Mouse (Mus musculus): ENCODE results near the gene Zfpl1.
"Not testable (repeated sequence)": the region's sequence is repeated elsewhere in the genome, so short reads cannot be mapped to it uniquely, and the experiment has no call there.

Zfpl1 gene

GRCm38 (mm10) chr19:6058966-6059365 lies 25.8 kb downstream of the Zfpl1 start:
- in situ Hi-C loops (cut with MseI, MboI) = no loop called here

GRCm38 (mm10) chr19:6058513-6058912 lies 26.2 kb downstream of the Zfpl1 start:
- in situ Hi-C loops (cut with MseI, MboI) = no loop called here

GRCm38 (mm10) chr19:6057313-6058096 lies 27.3 kb downstream of the Zfpl1 start, which contains the start of the genes Mrpl49 and Fau:
Mrpl49 (minus strand) TSS chr19:6057785.
Fau (plus strand) TSS chr19:6057844.
- in situ Hi-C loops (cut with MseI, MboI) = no loop called here

GRCm38 (mm10) chr19:6056696-6057095 lies 28.1 kb downstream of the Zfpl1 start:
- in situ Hi-C loops (cut with MseI, MboI) = no loop called here

GRCm38 (mm10) chr19:6054296-6054695 lies 30.5 kb downstream of the Zfpl1 start:
- in situ Hi-C loops (cut with MseI, MboI) = no loop called here

GRCm38 (mm10) chr19:6052516-6052915 lies 32.2 kb downstream of the Zfpl1 start:
- in situ Hi-C loops (cut with MseI, MboI) = no loop called here

GRCm38 (mm10) chr19:6048681-6049410 lies 35.9 kb downstream of the Zfpl1 start:
- in situ Hi-C loops (cut with MseI, MboI) = no loop called here

GRCm38 (mm10) chr19:6047899-6048166 lies 36.9 kb downstream of the Zfpl1 start:
- in situ Hi-C loops (cut with MseI, MboI) = no loop called here

GRCm38 (mm10) chr19:6047154-6047898 lies 37.4 kb downstream of the Zfpl1 start:
- in situ Hi-C loops (cut with MseI, MboI) = no loop called here

GRCm38 (mm10) chr19:6046294-6047153 lies 38.2 kb downstream of the Zfpl1 start, which contains the start of gene Syvn1:
Syvn1 (plus strand) TSS chr19:6046576.
- in situ Hi-C loops (cut with MseI, MboI) = no loop called here

GRCm38 (mm10) chr19:6045366-6046293 lies 39.1 kb downstream of the Zfpl1 start:
- in situ Hi-C loops (cut with MseI, MboI) = no loop called here

GRCm38 (mm10) chr19:6044102-6044501 lies 40.7 kb downstream of the Zfpl1 start:
- in situ Hi-C loops (cut with MseI, MboI) = not testable (repeated sequence)

GRCm38 (mm10) chr19:6042293-6042692 lies 42.5 kb downstream of the Zfpl1 start:
- in situ Hi-C loops (cut with MseI, MboI) = no loop called here

- in situ Hi-C loops (cut with MseI, MboI) = no loop called here
Observed at GRCm38 (mm10) chr19:6040002-6040401, 44.8 kb downstream of the Zfpl1 start.

- in situ Hi-C loops (cut with MseI, MboI) = no loop called here
Observed at GRCm38 (mm10) chr19:6038326-6038725, 46.4 kb downstream of the Zfpl1 start.

GRCm38 (mm10) chr19:6037695-6038094 lies 47.1 kb downstream of the Zfpl1 start:
- in situ Hi-C loops (cut with MseI, MboI) = no loop called here

GRCm38 (mm10) chr19:6035966-6036585 lies 48.7 kb downstream of the Zfpl1 start:
- in situ Hi-C loops (cut with MseI, MboI) = no loop called here
